Mouse (Mus musculus): Measurements from ENCODE around the gene Slc24a4.
"Not testable (repeated sequence)": the region's sequence is repeated elsewhere in the genome, so short reads cannot be mapped to it uniquely, and the experiment has no call there.

Gene Slc24a4

DNA sequence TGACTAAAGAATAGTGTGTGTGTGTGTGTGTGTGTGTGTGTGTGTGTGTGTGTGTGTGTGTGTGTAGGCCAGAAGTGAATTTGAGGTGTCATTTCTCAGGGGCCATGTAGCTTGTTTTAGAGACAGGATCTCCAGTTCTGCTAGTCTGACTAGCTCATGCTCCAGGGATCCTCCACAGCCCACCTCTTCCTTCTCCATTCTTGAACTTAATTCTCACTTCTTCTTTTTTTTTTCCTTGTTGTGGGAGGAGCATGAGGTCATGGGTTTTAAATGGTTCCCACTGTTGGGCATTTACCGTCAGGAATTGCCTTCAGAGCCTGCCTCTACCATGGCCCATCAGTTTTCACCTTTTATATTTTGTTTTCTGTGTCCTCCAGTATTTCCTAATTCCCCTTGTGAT, 124.0 kb downstream of the Slc24a4 start:
- DNase-seq, result no peak

GRCm38 (mm10) chr12:102255012-102255411, 126.5 kb downstream of the Slc24a4 start:
- peak in 1 of 2 experiments; percentile 36 for DNase-seq

DNA sequence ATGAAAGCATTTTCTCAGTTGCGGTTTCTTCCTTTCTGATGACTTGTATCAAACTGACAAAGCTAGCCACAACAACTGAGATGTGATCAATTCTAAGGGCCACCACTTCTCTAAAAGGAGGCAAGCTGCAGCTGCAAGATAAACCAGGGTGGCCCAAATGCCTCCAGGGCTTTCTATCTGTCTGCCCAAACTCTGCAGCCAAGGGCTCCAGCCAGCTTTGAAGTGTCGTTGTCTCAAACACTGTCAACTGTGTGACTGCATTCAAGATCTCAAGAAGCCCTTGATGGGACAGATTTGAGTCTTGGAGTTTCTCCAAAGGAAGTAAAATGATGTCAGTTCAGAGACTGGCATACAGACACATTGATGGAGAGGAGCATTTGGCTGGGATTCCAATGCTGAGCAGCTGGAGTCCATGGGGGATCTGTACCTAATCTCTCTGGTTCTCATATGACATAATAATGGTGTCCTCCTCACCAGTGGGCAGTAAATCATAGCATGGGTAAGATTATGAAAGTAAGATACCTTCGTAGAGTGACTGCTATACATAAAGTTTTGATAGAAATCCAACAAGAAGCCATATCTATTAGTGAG, 130.1 kb downstream of the Slc24a4 start:
- no peak for DNase-seq

DNA sequence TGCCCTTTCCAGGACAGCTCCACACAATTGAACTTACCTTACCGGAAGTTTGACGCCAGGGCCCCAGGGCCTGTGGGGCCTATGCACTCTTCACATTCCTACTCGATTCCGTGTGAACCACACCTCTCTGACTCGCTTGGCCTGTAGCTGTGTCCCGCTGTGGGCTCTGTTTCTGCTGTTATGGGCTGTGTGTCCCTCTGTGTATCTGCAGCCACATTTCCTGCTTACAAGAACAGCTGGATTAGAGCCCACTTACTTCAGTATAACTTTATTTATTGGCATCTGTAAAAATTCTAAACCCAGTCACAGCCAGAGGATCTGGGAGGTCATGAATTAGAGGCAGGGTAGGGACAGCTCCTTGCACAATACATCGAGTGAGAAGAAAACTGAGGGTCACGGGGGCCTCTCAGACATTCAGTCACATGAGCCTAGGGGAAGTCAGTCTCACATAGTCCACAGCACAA, 133.4 kb downstream of the Slc24a4 start:
- DNase-seq, result peak in 1 of 2 experiments; percentile 18

DNA sequence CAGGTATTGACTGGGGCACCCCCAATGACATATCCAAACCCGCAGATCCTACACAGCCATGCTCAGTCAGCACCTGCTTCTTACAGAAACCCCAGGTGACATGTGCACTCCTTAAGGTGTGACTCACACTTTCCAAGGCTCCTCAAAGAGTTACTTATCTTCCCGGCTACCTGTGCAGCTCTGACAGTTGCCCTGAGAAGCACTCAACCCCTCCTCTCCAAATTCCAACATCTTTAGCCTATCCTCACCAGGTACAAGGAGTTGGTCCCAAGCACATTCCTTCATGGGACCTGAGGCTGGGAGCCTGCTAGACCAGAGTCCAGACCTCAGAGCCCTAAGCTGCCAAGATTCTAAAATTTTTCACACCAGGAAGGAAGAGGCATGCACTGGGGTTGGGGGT, 134.3 kb downstream of the Slc24a4 start:
- no peak for DNase-seq

- DNase-seq, result no peak
Measured at GRCm38 (mm10) chr12:102263249-102263648, 134.7 kb downstream of the Slc24a4 start.

DNA sequence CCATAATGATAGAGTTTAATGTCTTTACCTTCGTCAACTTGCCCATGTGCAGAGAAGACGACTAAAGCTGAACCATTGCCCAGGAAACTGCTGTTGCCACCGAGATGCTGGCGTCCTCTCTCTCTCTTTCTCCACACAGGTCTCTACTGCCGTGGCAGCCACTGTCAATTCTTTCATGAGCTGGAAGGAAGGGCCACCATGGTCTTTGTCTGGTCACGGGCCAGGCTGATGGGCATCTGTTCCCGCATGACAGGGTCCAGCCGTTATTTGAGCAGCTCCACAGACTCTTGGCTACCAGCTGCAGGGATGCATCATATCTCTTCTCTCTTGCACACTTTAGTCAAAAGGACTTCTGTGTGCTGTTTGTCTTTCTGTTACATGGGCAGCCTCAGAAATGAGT, 137.9 kb downstream of the Slc24a4 start:
- no peak for DNase-seq

DNA sequence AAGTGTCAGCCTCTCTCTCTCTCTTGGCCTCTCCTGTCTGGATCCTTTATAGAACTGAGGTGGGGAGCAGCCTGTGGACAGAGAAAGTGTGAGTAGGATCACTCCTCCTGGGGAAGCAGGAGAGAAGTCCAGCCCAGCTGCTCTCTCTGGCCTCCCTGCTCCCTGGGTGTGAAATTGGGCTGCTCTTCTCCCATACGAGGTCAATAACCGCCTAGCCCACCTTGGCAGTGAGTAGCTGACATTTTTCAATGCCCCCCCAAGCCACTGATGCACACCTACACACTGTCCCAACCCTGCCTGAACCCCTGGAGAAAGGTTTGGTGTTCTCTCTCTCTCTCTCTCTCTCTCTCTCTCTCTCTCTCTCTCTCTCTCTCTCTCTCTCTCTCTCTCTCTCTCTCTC, 140.6 kb downstream of the Slc24a4 start:
- no peak for DNase-seq

GRCm38 (mm10) chr12:102270776-102271405, 142.4 kb downstream of the Slc24a4 start:
- no peak for DNase-seq

- DNase-seq, result peak; percentile 71 to 91
Measured at GRCm38 (mm10) chr12:102271447-102271846, 142.9 kb downstream of the Slc24a4 start.

GRCm38 (mm10) chr12:102275833-102276443, 147.4 kb downstream of the Slc24a4 start:
- peak; percentile 82 to 89 for DNase-seq

- DNase-seq, result not testable (repeated sequence)
Measured at GRCm38 (mm10) chr12:102280290-102280689, 151.8 kb downstream of the Slc24a4 start.

GRCm38 (mm10) chr12:102280867-102281503, 152.5 kb downstream of the Slc24a4 start:
- peak in 1 of 2 experiments; percentile 13 for DNase-seq

DNA sequence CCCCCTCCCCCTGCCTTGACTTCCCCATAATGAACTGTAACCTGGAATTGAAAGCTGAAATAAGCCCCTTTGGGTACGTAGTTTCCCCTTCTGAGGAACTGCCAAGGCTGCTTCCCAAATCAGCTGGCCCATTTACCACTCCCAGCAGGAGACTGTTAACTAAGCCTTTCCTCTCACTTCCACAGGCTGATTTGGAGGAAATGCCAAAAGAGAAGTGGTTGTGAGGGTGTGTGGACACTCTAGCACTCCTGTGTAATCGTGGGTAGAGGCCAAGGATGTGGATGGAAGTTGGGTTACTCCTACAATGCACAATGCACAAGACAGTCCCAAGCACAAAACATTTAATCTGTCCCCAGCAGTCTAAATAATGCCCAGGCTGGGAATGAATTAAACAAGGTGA, 153.6 kb downstream of the Slc24a4 start:
- no peak for DNase-seq

DNA sequence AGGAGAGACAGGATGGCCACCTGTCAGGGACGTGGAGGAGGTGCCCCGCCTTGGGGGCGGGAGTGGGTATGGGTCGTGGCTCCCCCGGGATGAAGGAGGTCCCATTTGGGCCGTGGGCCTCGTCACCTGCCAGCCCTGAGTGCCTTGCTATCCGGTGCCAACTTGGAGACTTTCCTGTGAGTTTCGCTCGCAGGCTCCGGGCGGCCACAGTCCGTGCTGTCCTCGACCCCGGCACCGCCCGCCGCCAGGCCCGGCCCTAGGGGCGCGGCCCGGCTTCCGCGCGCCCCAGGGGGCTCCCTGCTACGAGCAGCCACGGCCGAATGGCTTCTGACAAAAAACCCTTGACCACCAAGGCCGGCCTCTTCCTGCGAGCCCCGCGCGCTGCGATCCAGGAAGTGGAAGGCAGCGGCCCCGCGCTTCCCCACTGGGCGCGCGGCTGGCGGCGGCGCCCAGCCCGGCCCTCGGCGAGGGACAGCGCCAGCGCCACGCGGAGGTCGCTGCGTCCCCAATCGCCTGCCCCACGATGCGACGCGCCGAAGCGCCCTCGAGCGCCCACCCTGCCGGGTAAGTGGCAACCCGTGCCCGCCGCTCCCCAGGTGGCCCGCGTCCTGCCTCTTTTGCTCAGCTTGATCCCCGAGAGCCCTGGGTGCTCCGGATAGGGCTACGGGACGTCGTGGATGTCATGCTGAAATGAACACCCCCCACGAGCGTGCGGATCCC, 154.4 kb downstream of the Slc24a4 start, which contains the start of gene Rin3:
Gene Rin3, plus strand, starts transcription at position 286 of the 720 bp plus-strand sequence.
- DNase-seq, result peak; percentile 69 to 88

GRCm38 (mm10) chr12:102283483-102284266, 155.1 kb downstream of the Slc24a4 start:
- DNase-seq, result peak; percentile 90

GRCm38 (mm10) chr12:102284267-102284610, 155.7 kb downstream of the Slc24a4 start:
- DNase-seq, result no peak

DNA sequence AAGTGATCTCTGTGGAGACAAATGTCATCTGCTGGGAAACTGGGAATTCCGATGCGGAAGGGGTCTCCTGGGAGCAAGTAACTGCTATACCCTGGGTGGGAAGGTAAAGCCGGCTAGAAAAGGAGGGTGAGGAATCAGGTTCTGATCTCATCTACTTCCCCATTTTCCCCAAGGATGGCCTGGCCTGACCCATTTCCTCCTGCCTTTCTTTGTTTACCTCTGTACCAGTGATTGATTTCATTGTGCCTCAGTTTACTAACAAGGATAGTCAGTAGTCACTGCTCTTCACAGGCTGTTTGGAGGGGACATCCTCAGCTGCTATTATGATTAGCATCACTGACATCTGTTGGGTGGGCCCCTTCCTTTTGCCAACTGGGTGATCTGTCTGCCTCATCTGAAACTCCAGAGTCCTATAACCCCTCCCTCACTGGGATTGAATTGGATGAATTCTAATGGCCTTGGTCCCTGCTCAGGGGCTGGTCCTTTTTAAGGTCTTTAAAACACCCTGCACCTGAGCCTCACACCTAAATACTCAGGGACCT, 156.2 kb downstream of the Slc24a4 start:
- peak in 1 of 2 experiments; percentile 35 for DNase-seq

- peak in 1 of 2 experiments; percentile 36 for DNase-seq
Measured at GRCm38 (mm10) chr12:102285318-102285717, 156.8 kb downstream of the Slc24a4 start.

- peak in 1 of 2 experiments; percentile 51 for DNase-seq
Measured at GRCm38 (mm10) chr12:102285779-102286178, 157.2 kb downstream of the Slc24a4 start.

DNA sequence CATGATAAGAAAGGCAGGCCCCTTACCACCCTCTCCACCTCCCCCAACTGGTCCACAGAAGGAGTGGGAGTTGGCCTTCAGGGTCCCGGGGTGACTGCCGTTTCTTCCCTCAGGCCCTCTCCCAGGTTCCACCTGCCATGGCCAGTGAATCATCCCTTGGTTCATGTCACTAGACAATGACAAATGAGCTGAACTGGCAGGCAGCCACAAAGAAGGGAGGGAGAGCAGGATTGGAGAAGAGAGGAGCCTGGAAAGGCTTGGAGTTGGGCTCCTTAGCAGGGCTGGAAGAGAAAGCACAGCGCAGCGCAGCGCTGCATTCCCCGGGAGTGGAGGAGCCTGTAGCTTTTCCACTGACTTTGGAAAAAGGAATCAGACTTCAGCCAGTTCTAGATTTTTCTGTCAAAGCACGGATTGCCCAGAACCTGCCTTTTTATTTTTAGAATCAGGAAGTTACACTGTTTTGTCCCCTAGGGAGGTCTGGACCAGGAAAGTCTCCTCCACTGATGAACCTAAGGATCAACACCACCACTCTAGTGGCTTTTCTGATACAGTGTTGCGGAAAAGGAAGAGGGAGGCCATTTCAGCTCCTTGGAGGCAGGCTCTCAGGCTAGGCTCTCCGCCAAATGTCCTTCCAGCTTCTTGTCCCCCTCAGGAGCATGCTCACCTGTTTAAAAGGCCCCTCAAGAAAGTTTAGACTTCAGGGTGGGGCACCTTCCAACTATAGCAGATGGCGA, 158.3 kb downstream of the Slc24a4 start:
- DNase-seq, result peak; percentile 80 to 81
